Mouse (Mus musculus) B cell, adult 2 months (primary cell): ENCODE results near the gene Ifi27l2b.
A peak's percentile ranks its signal among the peaks of the same experiment; 100 is the strongest.
"Not testable (repeated sequence)": the region's sequence is repeated elsewhere in the genome, so short reads cannot be mapped to it uniquely, and the experiment has no call there.

ENCODE experiments used
- DNase-seq, 2 experiments: peaks; one replicate each; pipeline ENCODE4 v3.0.0; 2022

The Ifi27l2b gene

GRCm38 (mm10) chr12:103457140-103457539 lies at the start of gene Ifi27l2b:
Gene Ifi27l2b (minus strand): TSS chr12:103457223.
- DNase-seq = no peak

- DNase-seq = no peak
These were observed 47.4 kb upstream of the Ifi27l2b start for GRCm38 (mm10) chr12:103504402-103504801.

GRCm38 (mm10) chr12:103503300-103503699 lies 46.3 kb upstream of the Ifi27l2b start:
- no peak for DNase-seq

DNA sequence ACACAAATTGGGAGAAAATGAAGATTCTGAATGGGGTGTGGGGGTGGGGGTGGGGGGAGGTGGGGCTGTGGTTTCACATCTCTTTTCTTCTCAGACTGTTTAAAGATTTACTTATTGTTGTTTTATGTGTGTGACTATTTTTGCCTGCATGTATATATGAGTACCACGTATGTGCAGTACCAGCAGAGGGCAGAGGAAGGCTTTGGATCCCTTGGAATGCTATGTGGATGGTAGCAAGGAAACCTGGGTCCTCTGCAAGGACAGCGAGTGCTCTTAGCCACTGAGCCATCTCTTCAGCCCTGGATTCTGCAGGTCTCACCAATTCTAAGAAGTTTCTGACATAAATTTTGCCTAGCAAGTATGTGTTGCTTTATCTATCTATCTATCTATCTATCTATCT lies 42.2 kb upstream of the Ifi27l2b start:
- no peak for DNase-seq

- DNase-seq = no peak
These were observed 41.7 kb upstream of the Ifi27l2b start for GRCm38 (mm10) chr12:103498768-103499167.

DNA sequence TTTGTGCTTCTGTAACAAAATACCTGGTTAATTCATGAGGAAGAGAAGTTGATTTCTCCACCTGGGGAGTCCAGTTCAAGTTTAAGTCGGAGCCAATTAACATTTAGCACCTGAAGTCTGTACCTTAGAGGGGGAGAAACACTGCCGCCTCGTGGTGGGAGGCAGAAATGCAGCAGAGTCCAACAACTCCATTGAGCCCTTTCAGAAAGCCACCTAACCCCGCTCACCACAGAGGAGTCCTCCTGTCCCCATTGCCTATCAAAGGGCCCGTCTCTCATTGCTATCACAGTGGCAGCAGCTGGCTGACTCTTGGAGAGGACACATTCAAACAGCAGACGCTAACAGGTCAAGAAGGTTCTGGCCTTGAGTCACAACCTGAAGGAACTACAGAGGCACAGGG lies 37.5 kb upstream of the Ifi27l2b start:
- peak; percentile 82 to 84 for DNase-seq

DNA sequence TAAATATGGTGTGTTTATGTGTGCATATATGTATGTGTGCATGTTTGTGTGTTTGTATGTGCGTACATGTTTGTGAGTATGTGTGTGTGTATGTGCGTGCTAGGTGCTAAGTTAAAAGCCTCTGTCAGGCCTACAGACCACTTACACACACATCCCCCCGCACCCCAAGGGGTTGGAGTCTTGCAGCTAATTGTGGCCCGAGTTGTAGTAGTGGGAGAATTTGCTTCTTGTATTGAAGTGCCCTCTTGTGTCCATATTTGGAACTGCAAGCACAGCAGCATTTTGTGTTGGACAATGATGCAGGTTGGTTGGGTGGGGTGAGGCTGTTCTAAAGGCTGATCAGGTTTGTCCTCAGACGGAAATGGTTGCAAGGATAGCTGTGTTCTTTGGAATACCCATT lies 35.7 kb upstream of the Ifi27l2b start:
- DNase-seq = peak; percentile 82 to 83

GRCm38 (mm10) chr12:103491091-103491730 lies 34.2 kb upstream of the Ifi27l2b start:
- no peak for DNase-seq

- DNase-seq = no peak
These were observed 30.7 kb upstream of the Ifi27l2b start for GRCm38 (mm10) chr12:103487750-103488149.

GRCm38 (mm10) chr12:103487276-103487675 lies 30.3 kb upstream of the Ifi27l2b start:
- DNase-seq = no peak

- DNase-seq = no peak
These were observed 29.7 kb upstream of the Ifi27l2b start for GRCm38 (mm10) chr12:103486726-103487125.

GRCm38 (mm10) chr12:103484200-103484972 lies 27.4 kb upstream of the Ifi27l2b start:
- not testable (repeated sequence) for DNase-seq

DNA sequence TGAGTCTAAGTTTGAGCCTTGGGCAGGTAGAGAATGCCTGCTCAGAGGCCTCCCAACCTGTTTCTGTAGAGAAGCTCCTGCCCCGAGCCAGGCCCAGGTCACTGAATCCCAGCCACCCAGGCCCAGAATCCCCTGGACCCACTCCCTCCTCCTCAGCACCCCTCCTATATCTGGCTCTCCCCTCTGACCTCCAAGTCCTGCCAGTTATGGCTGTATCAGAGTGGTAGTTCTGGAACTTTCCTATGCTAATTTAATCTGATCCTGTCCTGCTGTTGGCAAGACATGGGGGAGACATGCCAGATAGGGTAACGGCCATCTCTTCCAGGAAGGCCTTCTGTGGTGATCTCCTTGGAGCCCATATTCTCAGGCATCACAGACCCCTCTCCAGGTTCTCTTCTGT lies 25.8 kb upstream of the Ifi27l2b start:
- DNase-seq = no peak

DNA sequence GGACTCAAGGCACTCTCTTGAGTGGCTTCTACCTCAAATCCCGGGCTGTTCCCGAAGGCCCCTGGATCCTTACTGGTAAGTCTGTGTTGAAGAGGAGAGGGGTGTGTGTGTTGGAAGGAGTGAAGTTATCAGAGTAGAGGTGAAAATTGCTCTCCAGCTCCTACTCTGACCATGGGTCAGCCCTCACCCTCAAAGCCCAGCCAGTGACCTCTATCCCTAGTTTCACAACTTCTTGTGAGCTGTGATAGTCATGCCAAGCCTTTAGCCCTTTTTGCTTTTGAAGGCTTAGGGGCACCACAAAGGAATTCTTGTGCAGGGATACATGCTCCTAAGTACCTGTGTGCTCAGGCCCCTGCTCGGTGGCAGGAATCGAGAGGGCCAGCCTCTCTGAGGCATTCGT lies 24.6 kb upstream of the Ifi27l2b start:
- no peak for DNase-seq

GRCm38 (mm10) chr12:103477461-103478015 lies 20.5 kb upstream of the Ifi27l2b start:
- no peak for DNase-seq

DNA sequence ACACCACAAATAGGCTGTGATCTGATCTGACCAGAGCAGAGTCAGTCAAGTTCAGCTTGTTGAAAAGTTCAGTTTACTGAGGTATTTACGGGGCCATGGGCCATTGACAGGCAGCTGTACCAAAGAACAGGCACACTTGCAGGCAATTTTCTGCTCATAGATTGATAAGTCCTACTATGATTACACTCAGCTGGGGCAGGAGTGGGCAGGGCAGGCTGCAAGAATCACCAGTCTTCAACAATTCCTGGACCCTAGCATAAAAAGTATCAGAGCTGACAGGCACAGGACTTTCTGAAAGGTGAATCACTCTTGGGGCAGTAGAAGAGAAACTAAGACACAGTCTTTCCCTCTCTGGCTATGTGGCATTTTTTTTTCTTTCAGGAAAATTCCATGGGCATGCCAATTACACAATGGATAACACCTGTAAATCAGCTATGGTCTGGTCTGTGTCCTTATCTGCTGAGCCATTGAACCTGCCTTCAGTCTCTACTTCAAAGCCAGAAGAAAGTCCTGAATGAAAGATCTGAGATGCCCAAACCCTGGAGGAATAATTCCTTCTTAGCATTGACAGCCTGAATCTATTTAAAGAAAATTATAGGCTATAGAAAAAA lies 19.9 kb upstream of the Ifi27l2b start:
- DNase-seq = no peak

- no peak for DNase-seq
These were observed 17.5 kb upstream of the Ifi27l2b start for GRCm38 (mm10) chr12:103474481-103474880.

GRCm38 (mm10) chr12:103456727-103457126 lies 296 bp downstream of the Ifi27l2b start:
- DNase-seq = not testable (repeated sequence)

GRCm38 (mm10) chr12:103453361-103453760 lies 3.7 kb downstream of the Ifi27l2b start:
- DNase-seq = no peak

DNA sequence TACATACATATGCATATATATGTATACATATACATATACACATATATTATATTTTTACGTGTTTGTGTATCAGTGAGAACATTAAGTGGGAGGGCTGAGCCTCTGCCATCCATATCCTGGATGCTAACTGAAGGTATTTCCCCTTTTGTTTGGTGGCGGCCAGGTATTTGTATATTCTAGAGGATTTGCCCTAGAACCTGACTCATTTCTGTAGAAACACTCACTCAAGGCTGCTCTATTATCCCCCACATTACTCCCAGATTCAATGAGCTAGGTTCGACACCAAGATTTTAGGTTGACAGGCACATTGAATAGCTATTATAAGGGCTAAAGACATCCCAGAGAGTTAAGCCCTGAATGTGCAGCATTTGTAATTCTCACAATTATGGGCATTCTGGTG lies 12.0 kb downstream of the Ifi27l2b start:
- DNase-seq = no peak

DNA sequence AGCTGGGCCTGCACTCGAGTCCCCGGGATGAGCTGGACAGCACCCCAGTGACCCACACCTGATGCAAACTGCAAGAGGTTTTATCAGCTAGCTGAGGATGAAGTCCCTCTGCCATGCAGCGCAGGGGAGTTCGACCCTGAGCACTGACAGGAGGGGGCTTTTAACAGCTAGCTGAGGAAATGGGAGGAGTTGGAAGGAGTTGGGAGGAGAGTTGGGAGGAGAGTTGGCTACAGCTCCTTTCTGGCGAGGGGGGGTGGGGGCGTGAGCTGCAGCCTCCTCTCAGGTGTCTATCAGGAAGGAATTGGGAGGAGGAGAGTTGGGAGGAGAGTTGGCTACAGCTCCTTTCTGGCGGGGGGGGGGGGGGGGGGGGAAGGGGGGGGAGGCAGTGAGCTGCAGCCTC lies 12.8 kb downstream of the Ifi27l2b start:
- not testable (repeated sequence) for DNase-seq

DNA sequence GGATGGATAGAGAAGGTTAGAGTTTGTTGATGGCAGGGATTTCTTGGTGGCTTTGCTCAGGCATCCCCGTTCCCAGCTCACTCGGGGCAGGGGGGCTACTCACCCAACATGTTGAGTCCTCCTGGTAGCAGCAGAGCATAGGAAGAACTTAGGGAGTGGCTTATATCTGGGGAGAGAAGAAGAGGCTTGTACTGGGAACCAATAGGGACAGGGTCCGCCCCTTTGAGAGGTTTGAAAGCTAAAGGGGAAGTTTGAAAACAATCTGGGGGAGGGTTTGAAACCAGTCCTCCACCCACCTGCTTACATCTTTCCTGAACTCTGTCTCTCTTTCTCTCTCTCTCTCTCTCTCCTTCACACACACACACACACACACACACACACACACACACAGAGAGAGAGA lies 13.5 kb downstream of the Ifi27l2b start, which contains the start of gene Ifi27l2a:
Gene Ifi27l2a, minus strand, starts transcription at position 157 of the 400 bp plus-strand sequence.
- DNase-seq = peak; percentile 47

DNA sequence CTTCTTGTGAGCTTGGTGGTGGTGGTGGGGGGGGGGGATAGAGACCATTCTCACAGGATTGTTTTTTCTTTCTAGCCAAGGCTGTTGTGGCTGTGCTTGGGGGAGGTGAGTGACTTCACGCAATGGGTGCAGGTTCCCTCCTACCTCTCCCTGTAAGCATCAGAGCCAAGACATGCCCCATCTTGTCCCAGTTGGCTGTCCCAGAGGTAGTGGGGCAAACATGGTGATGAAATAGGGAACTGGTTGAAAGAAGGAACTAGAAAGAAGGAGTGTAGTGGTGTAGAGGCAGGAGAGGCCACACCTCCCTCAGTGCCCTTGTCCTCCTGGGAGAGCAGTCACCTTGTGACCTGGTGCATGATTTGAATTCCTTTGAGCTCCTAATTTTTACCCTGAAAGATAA lies 19.4 kb downstream of the Ifi27l2b start:
- no peak for DNase-seq

- DNase-seq = no peak
These were observed 22.2 kb downstream of the Ifi27l2b start for GRCm38 (mm10) chr12:103434861-103435260.
